Mouse (Mus musculus): ENCODE data around the gene Chst14. TPM values are rescaled to one million over a fixed set of nuclear protein-coding genes. Genes with fewer than 3 reads are reported as not detected.

Gene Chst14
- polyA plus RNA-seq, 1 experiment from 2014 or later: 38.0 TPM

- Histone ChIP-seq H3K4me2 (replicated peaks; ENCODE audit: low read depth, low read length) (no peak overlapping the region), H3K36me3 (ENCODE audit: control insufficient read depth, insufficient read depth, low read length) (no peaks in the 10 kb centered on the region), H3K27me3 (ENCODE audit: control insufficient read depth, insufficient read depth, low read length) (no peaks in the 10 kb centered on the region), H3K9me3 (ENCODE audit: control insufficient read depth, low read depth, low read length) (no peaks in the 10 kb centered on the region), H3K27ac (ENCODE audit: low read length) (no peak overlapping the region), H3K4me1 (ENCODE audit: control insufficient read depth, insufficient read depth, low read length) (no peaks in the 10 kb centered on the region), H3K9ac (replicated peaks; ENCODE audit: low read depth, low read length) (no peak overlapping the region), H3K4me3 (ENCODE audit: low read depth, low read length) (no peak overlapping the region)
- no peak for ATAC-seq (ENCODE audit: insufficient number of reproducible peaks, insufficient read depth, low FRiP score, low read depth)
- 52% methylated on average over 9 of the region's 9 CpGs for WGBS
Measured at GRCm38 (mm10) chr2:118963007-118963675, 36.8 kb downstream of the Chst14 start.

GRCm38 (mm10) chr2:118963676-118964012, 37.3 kb downstream of the Chst14 start:
- Histone ChIP-seq H3K36me3 (ENCODE audit: control insufficient read depth, insufficient read depth, low read length) (no peaks in the 10 kb centered on the region), H3K4me3 (ENCODE audit: low read depth, low read length) (no peak overlapping the region), H3K9me3 (ENCODE audit: control insufficient read depth, low read depth, low read length) (no peaks in the 10 kb centered on the region), H3K27ac (ENCODE audit: low read length) (no peak overlapping the region), H3K4me2 (replicated peaks; ENCODE audit: low read depth, low read length) (no peak overlapping the region), H3K27me3 (ENCODE audit: control insufficient read depth, insufficient read depth, low read length) (no peaks in the 10 kb centered on the region), H3K4me1 (ENCODE audit: control insufficient read depth, insufficient read depth, low read length) (no peaks in the 10 kb centered on the region), H3K9ac (replicated peaks; ENCODE audit: low read depth, low read length) (no peak overlapping the region)
- no peak for ATAC-seq (ENCODE audit: insufficient number of reproducible peaks, insufficient read depth, low FRiP score, low read depth)
- 66% methylated on average over 7 of the region's 7 CpGs for WGBS

GRCm38 (mm10) chr2:118969585-118970147, 43.4 kb downstream of the Chst14 start:
- Histone ChIP-seq H3K27ac (ENCODE audit: low read length) (no peak overlapping the region), H3K4me1 (ENCODE audit: control insufficient read depth, insufficient read depth, low read length) (no peaks in the 10 kb centered on the region), H3K9ac (replicated peaks; ENCODE audit: low read depth, low read length) (no peak overlapping the region), H3K4me3 (ENCODE audit: low read depth, low read length) (no peak overlapping the region), H3K27me3 (ENCODE audit: control insufficient read depth, insufficient read depth, low read length) (peaks cover 3% of the 10 kb centered on the region; the same call in 1 of the 2 replicates), H3K36me3 (ENCODE audit: control insufficient read depth, insufficient read depth, low read length) (no peaks in the 10 kb centered on the region), H3K9me3 (ENCODE audit: control insufficient read depth, low read depth, low read length) (no peaks in the 10 kb centered on the region), H3K4me2 (replicated peaks; ENCODE audit: low read depth, low read length) (no peak overlapping the region)
- 78% methylated on average over 11 of the region's 11 CpGs for WGBS
- ATAC-seq (ENCODE audit: insufficient number of reproducible peaks, insufficient read depth, low FRiP score, low read depth): no peak

- ATAC-seq (ENCODE audit: insufficient number of reproducible peaks, insufficient read depth, low FRiP score, low read depth): no peak
- Histone ChIP-seq H3K4me2 (replicated peaks; ENCODE audit: low read depth, low read length) (no peak overlapping the region; the same call in 1 of the 2 replicates), H3K9ac (replicated peaks; ENCODE audit: low read depth, low read length) (no peak overlapping the region), H3K4me1 (ENCODE audit: control insufficient read depth, insufficient read depth, low read length) (0 out of 2 replicates have a peak, but pooled peaks cover 14% of the 10 kb centered on the region), H3K27me3 (ENCODE audit: control insufficient read depth, insufficient read depth, low read length) (peaks cover 11% of the 10 kb centered on the region; the same call in 1 of the 2 replicates), H3K27ac (ENCODE audit: low read length) (no peak overlapping the region), H3K4me3 (ENCODE audit: low read depth, low read length) (no peak overlapping the region), H3K9me3 (ENCODE audit: control insufficient read depth, low read depth, low read length) (no peaks in the 10 kb centered on the region), H3K36me3 (ENCODE audit: control insufficient read depth, insufficient read depth, low read length) (no peaks in the 10 kb centered on the region)
- WGBS: 79% methylated on average over 5 of the region's 5 CpGs
Measured at GRCm38 (mm10) chr2:118972048-118972447, 45.8 kb downstream of the Chst14 start.

- Histone ChIP-seq H3K36me3 (ENCODE audit: control insufficient read depth, insufficient read depth, low read length) (no peaks in the 10 kb centered on the region), H3K9ac (replicated peaks; ENCODE audit: low read depth, low read length) (no peak overlapping the region), H3K4me3 (ENCODE audit: low read depth, low read length) (peak overlapping the region; percentile 22; the same call in 1 of the 2 replicates), H3K4me2 (replicated peaks; ENCODE audit: low read depth, low read length) (peak overlapping the region; percentile 57), H3K27ac (ENCODE audit: low read length) (no peak overlapping the region), H3K27me3 (ENCODE audit: control insufficient read depth, insufficient read depth, low read length) (peaks cover 13% of the 10 kb centered on the region; the same call in 1 of the 2 replicates), H3K9me3 (ENCODE audit: control insufficient read depth, low read depth, low read length) (no peaks in the 10 kb centered on the region), H3K4me1 (ENCODE audit: control insufficient read depth, insufficient read depth, low read length) (0 out of 2 replicates have a peak, but pooled peaks cover 15% of the 10 kb centered on the region)
- WGBS: 2% methylated on average over 33 of the region's 33 CpGs
- peak; percentile 76 for ATAC-seq (ENCODE audit: insufficient number of reproducible peaks, insufficient read depth, low FRiP score, low read depth)
Measured at GRCm38 (mm10) chr2:118972687-118973376, 46.5 kb downstream of the Chst14 start.

- Histone ChIP-seq H3K4me1 (ENCODE audit: control insufficient read depth, insufficient read depth, low read length) (0 out of 2 replicates have a peak, but pooled peaks cover 15% of the 10 kb centered on the region), H3K27me3 (ENCODE audit: control insufficient read depth, insufficient read depth, low read length) (peaks cover 14% of the 10 kb centered on the region; the same call in 1 of the 2 replicates), H3K9me3 (ENCODE audit: control insufficient read depth, low read depth, low read length) (no peaks in the 10 kb centered on the region), H3K36me3 (ENCODE audit: control insufficient read depth, insufficient read depth, low read length) (no peaks in the 10 kb centered on the region), H3K27ac (ENCODE audit: low read length) (no peak overlapping the region), H3K4me3 (ENCODE audit: low read depth, low read length) (peak overlapping the region; percentile 54), H3K4me2 (replicated peaks; ENCODE audit: low read depth, low read length) (peak overlapping the region; percentile 84), H3K9ac (replicated peaks; ENCODE audit: low read depth, low read length) (peak overlapping the region; percentile 37; the same call in 1 of the 2 replicates)
- ATAC-seq (ENCODE audit: insufficient number of reproducible peaks, insufficient read depth, low FRiP score, low read depth): no peak
- 3% methylated on average over 15 of the region's 15 CpGs for WGBS
Measured at GRCm38 (mm10) chr2:118975855-118976254, 49.6 kb downstream of the Chst14 start.

- peak overlapping the region; percentile 54 for H3K4me3 ChIP-seq (ENCODE audit: low read depth, low read length)
- H3K4me1 ChIP-seq (ENCODE audit: control insufficient read depth, insufficient read depth, low read length): 0 out of 2 replicates have a peak, but pooled peaks cover 15% of the 10 kb centered on the region
- H3K36me3 ChIP-seq (ENCODE audit: control insufficient read depth, insufficient read depth, low read length): no peaks in the 10 kb centered on the region
- H3K9me3 ChIP-seq (ENCODE audit: control insufficient read depth, low read depth, low read length): no peaks in the 10 kb centered on the region
- WGBS: under 1% methylated on average over 57 of the region's 57 CpGs
- H3K4me2 ChIP-seq (replicated peaks; ENCODE audit: low read depth, low read length): peak overlapping the region; percentile 84
- peak overlapping the region; percentile 37 for H3K9ac ChIP-seq (replicated peaks; ENCODE audit: low read depth, low read length)
- peaks cover 14% of the 10 kb centered on the region; the same call in 1 of the 2 replicates for H3K27me3 ChIP-seq (ENCODE audit: control insufficient read depth, insufficient read depth, low read length)
- H3K27ac ChIP-seq (ENCODE audit: low read length): no peak overlapping the region
- peak; percentile 66; the same call in 1 of the 2 replicates for ATAC-seq (ENCODE audit: insufficient number of reproducible peaks, insufficient read depth, low FRiP score, low read depth)
Measured at GRCm38 (mm10) chr2:118976282-118976929, 50.1 kb downstream of the Chst14 start.

GRCm38 (mm10) chr2:118976941-118977340, 50.6 kb downstream of the Chst14 start:
- no peaks in the 10 kb centered on the region for H3K9me3 ChIP-seq (ENCODE audit: control insufficient read depth, low read depth, low read length)
- 0 out of 2 replicates have a peak, but pooled peaks cover 15% of the 10 kb centered on the region for H3K4me1 ChIP-seq (ENCODE audit: control insufficient read depth, insufficient read depth, low read length)
- H3K27me3 ChIP-seq (ENCODE audit: control insufficient read depth, insufficient read depth, low read length): peaks cover 14% of the 10 kb centered on the region; the same call in 1 of the 2 replicates
- WGBS: 16% methylated on average over 5 of the region's 5 CpGs
- H3K27ac ChIP-seq (ENCODE audit: low read length): no peak overlapping the region
- ATAC-seq (ENCODE audit: insufficient number of reproducible peaks, insufficient read depth, low FRiP score, low read depth): no peak
- no peaks in the 10 kb centered on the region for H3K36me3 ChIP-seq (ENCODE audit: control insufficient read depth, insufficient read depth, low read length)
- peak overlapping the region; percentile 54 for H3K4me3 ChIP-seq (ENCODE audit: low read depth, low read length)
- H3K4me2 ChIP-seq (replicated peaks; ENCODE audit: low read depth, low read length): peak overlapping the region; percentile 84
- H3K9ac ChIP-seq (replicated peaks; ENCODE audit: low read depth, low read length): peak overlapping the region; percentile 37; the same call in 1 of the 2 replicates
